Mouse (Mus musculus): Measurements from ENCODE around the gene Barhl2.

The Barhl2 gene

GRCm38 (mm10) chr5:106454411-106455105 is 3.4 kb downstream of the Barhl2 start:
- peak; percentile 57 to 71 for DNase-seq

- peak; percentile 73 to 80 for DNase-seq
These were observed 4.1 kb downstream of the Barhl2 start for GRCm38 (mm10) chr5:106453886-106454321.

- peak; percentile 70 to 80 for DNase-seq
These were observed 4.6 kb downstream of the Barhl2 start for GRCm38 (mm10) chr5:106453181-106453885.

GRCm38 (mm10) chr5:106452686-106453085 is 5.3 kb downstream of the Barhl2 start:
- DNase-seq = peak in 1 of 2 experiments; percentile 60

- DNase-seq = peak; percentile 70 to 76
These were observed 6.1 kb downstream of the Barhl2 start for GRCm38 (mm10) chr5:106451681-106452440.

- DNase-seq = peak; percentile 40 to 60
These were observed 7.4 kb downstream of the Barhl2 start for GRCm38 (mm10) chr5:106450426-106451160.

- peak; percentile 32 to 33 for DNase-seq
These were observed 8.1 kb downstream of the Barhl2 start for GRCm38 (mm10) chr5:106449720-106450425.

- DNase-seq = peak; percentile 56 to 67
These were observed 9.2 kb downstream of the Barhl2 start for GRCm38 (mm10) chr5:106448798-106449125.

- DNase-seq = peak; percentile 61 to 62
These were observed 9.8 kb downstream of the Barhl2 start for GRCm38 (mm10) chr5:106447951-106448797.

- no peak for DNase-seq
These were observed 10.7 kb downstream of the Barhl2 start for GRCm38 (mm10) chr5:106447091-106447820.

GRCm38 (mm10) chr5:106446593-106446992 is 11.4 kb downstream of the Barhl2 start:
- DNase-seq = peak; percentile 83 to 88

GRCm38 (mm10) chr5:106445681-106446080 is 12.3 kb downstream of the Barhl2 start:
- no peak for DNase-seq

GRCm38 (mm10) chr5:106438916-106439315 is 19.1 kb downstream of the Barhl2 start:
- DNase-seq = no peak

GRCm38 (mm10) chr5:106426069-106426468 is 31.9 kb downstream of the Barhl2 start:
- no peak for DNase-seq

GRCm38 (mm10) chr5:106420871-106421270 is 37.1 kb downstream of the Barhl2 start:
- peak; percentile 86 to 88 for DNase-seq

GRCm38 (mm10) chr5:106420370-106420769 is 37.6 kb downstream of the Barhl2 start:
- peak; percentile 76 to 78 for DNase-seq

GRCm38 (mm10) chr5:106417210-106417609 is 40.8 kb downstream of the Barhl2 start:
- DNase-seq = peak; percentile 65 to 76

GRCm38 (mm10) chr5:106416550-106416949 is 41.4 kb downstream of the Barhl2 start:
- DNase-seq = no peak

GRCm38 (mm10) chr5:106415734-106416133 is 42.2 kb downstream of the Barhl2 start:
- peak; percentile 17 to 29 for DNase-seq

- DNase-seq = no peak
These were observed 55.2 kb downstream of the Barhl2 start for GRCm38 (mm10) chr5:106402761-106403160.
